Mouse (Mus musculus) CD4-positive, CD25-positive, alpha-beta regulatory T cell, adult 4 months (primary cell): ENCODE data around the gene Casq1. TPM values are rescaled to one million over a fixed set of nuclear protein-coding genes. Genes with fewer than 3 reads are reported as not detected.

Experiments
- ATAC-seq: one replicate; pipeline ENCODE4 v1.8.0; 2017
- polyA plus RNA-seq, 2 experiments: library from polyadenylated mRNA; unstranded; fragments of 100-300 nt; shearing (Covaris generic); gene quantifications; one replicate each; pipeline ENCODE4 v1.2.1; 2017

Gene Casq1
- polyA plus RNA-seq, 2 experiments from 2014 or later: not detected

DNA sequence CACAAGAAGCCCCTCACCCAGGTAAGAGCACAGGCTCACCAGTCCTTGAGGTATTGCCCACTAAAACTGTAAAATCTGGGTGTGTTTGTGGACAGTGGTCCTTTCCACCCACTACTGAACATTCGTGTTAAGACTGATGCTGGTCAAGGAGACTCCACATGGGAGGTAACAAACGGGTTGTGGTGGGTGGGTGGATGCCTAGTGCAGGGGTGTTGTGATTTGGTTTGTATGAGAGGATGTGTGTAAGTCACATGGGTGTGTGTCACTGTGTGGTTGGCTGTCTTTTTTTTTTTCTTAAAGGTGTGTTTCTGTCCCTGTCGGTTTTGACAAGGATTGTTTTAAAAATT, 14.0 kb downstream of the Casq1 start:
- ATAC-seq: peak; percentile 87

DNA sequence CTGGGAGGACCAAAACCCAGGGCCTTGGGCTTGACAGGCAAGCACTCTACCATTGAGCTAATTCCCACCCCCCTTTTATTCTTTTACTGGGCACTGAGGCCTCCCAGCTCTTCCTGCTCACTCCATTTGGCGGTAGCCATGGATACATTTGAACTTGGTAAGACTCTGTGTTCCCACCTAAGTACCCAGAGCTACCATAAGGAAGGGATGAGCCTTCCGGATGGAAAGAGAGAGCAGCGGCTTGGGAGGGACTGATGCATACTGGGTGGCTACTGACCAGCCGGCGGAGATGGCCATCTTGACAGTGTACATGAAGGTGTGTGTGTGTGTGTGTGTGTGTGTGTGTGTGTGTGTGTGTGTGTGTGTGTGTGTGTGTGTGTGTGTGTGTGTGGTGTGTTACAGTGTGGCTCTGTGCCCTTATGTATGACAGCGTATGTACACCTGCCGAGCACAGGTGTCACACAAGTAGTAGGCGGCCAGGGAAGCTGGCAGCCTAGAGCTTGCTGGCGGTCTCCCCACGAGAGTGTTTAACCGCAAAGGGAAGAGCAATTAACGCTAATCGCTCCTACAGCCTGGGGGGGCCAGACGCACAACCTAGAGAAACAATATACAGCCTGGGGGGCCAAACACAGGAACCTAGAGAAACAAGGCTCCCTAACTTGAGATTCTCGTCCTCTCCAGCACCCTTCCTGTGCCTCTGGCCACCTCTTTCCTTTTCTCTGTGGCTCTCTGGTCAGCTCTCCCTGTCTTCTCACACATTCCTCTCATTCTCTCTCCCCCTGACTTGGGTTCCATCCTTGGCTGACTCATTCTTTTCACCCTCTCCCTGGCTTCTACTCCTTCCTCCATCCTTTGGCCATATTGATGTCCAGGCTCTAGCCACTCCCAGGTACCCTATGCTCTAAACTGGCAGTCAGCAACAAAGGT, 14.6 kb downstream of the Casq1 start:
- ATAC-seq: no peak

DNA sequence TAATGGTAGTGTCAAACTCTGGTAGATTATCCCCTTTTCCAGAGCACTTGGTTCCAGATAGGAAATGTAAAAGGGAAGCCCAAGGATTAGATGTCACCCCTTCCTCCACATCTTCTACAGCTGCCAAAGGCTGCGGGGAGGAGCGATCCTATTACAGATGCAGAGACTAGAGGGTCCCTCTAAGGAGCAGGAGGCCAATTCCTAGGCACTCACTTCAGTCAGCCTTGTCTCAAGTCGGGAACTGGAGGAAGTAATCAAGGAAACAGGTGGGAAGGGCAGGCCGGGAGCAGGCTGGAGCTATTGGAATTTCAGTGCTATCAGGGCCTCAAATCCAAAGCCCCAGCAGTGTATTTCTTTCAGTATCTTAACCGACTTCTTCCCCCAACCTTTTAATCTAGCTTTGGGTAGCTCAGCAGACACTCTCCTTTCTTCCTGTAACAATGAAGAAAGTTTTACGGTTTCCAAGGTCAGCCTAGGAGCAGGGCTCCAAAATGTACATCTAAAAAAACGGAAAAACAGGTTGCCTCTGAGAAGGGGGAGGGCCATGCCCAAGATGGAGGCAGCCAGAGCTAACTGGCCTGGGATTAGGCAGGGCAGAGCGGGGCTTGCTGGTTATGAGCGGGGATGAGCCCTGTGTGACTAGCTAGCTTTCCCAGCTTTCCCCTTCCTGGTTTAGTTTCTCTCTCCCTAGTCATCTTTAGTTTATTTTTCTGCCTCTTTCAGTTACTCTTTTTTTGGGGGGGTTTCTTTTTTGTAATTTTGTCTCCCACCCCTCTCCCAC, 15.4 kb downstream of the Casq1 start:
- ATAC-seq: no peak

DNA sequence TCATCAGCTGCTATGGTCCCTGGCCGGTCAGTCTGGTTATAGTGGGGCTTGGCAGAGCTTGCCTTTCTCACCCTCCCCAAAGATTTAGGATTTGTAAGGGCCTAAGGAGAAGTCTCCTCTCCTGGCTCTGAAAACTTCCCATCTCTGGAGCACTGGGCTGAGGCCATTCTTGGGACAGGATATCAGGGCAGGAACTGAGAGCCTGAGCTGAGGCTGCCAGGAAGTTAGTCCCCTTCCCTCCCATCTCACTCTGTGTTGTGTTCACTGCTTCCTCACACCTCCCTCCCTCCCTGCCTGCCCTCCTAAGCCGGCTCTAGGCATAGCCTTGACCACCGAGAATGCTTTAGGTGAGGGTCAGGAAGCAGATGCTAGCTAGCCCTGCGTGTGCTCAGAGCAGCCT, 16.1 kb downstream of the Casq1 start:
- ATAC-seq: no peak

DNA sequence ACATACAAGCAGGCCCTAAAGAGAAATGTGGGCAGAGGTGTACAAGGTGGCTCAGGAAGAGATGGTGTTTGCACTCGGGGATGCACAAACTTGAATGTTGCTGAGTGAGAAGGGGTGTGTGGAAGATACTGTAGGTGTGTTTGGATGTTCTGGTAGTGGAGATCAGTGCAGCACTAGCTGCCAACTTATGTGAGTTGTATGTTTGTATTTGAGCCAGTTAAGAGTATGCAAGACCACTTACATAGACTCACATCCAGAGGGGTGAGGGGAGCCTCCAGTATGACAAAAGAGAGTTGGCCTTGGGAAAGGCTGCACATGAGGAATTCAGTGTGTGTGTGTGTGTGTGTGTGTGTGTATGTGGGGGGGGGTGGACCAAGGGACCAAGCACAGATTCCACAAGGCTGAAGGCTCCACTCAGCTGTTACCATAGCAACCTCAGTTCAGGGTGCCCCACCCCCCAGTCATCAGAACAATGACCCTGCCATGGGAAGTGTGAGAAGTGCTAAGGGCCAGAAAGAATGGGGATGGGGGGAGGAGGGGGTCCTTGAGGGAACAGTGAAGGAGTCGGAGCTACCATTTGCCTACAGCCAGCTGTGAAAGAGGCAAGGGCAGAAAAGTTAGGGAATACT, 16.7 kb downstream of the Casq1 start:
- ATAC-seq: no peak

DNA sequence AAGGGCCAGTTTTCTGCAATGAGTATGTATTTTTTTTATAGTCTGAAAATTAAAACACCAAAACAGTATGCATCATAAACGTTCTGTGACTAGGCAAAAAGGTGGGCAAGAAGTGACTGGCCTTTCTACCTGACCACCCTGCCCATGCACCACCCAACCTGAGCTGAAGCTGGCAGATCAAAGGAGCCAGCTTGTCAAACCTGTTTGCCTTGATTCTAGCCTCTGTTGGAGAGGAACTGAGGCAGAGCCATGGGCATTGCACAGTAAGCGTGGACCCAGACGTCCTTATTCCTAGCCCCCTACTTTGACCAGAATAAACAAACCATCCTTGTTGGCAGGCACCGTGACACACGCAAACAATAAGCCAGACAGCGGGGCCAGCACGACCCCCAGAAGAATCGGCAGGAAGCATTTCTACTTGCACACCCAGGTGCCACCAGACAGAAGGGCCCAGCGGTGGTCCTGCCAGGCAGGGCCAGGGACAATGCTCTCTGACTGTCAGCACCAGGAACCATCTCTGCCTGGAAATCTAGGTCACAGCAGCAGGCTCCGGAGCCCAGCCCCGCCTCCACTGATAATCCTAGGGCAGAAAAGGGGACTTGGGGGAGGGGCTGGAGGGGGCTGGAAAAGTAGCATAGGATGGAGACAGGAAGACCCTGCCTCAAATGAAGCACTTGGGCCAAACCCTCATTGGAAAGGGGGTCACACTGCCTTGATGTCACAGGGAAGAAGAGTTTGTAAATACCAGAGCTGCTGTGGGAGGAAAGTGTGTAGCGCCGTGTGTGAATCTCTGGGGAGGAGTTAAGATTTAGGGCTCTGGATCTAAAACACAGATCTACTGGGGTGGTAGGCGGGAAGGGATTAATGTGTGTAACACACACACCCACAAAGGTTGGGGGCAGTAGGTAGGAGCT, 17.4 kb downstream of the Casq1 start:
- ATAC-seq: no peak

DNA sequence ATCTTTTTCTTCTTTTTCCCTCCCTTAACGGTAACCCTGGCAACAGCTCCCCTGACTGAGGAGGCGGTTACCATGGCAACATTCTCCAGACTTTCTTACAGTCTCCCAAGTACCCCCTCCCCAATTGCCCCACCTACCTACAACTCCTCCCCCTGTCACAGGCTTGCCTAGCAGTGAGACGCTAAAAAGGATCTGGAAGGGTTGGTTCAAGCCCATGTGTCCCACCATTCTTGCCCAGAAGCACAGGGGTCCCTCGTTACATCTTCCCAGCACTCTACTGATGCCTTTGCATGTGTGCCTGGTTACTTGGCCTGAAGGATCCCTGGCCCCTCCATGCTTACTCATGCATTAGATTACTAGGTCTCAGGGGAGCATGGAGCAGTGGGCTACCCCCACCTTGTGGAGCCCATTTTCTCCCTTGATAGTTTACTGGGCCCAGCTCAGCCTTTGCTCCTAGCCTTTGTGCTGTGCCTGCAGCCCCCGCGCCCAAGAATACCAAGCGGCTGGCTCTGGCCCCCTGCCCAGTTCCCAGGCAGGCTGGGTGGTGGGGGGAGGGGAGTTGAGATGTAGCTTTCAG, 18.7 kb downstream of the Casq1 start:
- ATAC-seq: no peak

DNA sequence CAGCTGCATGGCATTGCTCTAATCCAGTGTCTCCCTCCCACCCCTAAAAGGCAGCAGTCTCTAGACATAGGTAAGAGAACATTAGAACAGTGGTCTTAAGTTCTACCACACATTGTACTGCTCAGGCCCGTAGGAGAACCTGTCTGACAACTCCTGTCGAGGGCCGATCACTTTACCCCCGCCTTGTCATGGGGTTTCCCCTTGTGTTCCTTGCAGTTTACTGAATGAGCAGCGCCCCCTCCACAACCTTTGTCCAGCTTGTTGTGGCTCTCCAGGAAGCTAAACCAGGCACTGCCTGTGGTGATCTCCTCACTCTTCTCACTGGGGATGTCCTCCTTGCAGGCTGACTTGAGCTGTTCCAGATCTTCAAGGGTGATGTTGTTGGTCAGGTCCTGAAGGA, 19.5 kb downstream of the Casq1 start:
- ATAC-seq: no peak

DNA sequence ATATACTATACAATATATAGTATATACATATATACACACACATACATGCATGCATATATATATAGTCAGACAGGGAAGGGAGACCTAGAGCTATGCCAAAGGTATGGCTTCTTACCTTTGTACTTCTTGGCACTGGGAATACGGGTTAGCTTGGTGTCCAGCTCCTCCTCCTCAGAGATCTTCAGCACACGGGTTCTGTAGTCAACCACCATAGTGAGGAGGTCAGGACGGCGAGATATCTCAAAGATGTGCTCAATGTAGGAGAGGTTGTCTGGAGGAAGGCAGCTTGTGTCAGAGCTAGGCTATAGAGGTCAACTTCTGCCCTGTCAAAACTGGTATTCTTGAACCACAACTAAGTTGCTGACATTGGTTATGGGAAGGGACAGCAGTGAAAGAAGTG, 20.7 kb downstream of the Casq1 start:
- no peak for ATAC-seq

DNA sequence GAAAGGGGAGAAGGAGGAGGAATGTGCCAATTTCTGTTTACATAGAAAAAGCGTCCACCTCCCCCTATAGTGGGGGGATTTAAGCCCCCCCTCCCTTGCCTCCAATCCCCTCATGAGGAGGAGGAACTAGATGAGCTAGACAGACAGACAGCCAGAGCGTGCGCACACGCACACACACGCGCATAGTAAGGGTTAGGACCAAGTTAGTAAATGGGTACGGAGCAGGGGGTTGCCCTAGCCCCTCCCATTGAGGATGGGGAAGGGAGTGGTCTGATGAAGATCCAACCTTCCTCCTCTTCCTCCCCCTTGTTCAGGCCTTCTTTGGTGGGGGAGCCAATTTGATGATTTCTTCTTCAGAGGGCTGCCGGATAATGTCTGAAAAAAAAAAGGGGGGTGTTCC, 21.4 kb downstream of the Casq1 start:
- no peak for ATAC-seq

DNA sequence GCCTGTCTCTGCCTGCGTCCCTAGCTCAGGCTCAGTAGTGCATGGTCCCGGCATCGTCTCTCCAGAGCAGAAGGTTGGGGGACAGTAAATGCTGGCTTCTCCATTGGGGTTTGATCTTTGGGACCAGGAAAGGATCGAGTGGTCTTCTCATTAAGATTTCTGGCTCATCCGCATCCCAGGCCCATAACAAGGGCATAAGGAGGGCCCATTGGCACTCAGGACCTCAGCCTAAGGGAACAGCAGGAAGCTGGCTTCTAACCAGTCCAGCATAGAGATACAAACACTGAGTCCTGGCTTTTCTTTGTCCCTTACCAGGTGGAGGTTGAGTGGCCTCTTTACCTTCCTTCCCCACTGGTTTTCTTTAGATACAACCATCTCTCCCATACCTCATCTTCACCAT, 21.8 kb downstream of the Casq1 start:
- no peak for ATAC-seq

DNA sequence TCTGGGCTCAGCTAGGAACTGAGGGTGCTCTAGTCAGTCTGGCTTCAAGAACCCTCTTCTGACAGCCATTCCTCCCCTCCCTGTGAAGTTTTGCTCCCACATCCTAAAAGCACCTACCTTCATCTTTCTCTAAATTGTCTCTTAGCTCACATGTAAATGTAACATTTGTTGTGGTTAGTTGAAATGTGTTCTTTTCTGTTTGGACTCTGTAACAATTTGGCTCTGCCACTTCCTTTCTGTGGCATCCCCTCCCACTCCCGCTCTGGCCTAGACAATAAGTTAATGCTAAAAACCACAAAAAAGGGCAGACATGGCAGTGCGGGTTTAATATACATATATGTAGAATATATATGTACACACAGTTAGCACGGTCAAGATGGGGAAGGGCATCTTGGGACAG, 22.5 kb downstream of the Casq1 start:
- ATAC-seq: peak; percentile 43

DNA sequence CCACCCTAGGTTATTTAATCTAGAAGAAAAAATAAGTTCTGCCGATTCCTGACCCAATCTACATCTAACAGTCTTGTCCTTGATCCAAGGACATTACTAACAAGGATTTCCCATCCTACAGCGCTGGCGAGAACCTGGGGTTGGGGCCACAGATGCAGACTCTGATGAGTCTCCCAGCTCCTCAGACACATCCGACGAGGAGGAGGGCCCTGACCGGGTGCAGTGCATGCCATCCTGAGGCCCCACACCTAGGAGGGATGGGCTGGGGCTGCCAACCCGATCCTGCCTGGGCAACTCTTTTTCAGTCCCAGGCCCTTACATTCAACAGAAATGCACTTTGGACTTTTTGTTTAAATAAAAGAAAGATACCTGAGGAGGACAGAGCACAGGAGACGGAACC, 25.2 kb downstream of the Casq1 start:
- ATAC-seq: no peak

DNA sequence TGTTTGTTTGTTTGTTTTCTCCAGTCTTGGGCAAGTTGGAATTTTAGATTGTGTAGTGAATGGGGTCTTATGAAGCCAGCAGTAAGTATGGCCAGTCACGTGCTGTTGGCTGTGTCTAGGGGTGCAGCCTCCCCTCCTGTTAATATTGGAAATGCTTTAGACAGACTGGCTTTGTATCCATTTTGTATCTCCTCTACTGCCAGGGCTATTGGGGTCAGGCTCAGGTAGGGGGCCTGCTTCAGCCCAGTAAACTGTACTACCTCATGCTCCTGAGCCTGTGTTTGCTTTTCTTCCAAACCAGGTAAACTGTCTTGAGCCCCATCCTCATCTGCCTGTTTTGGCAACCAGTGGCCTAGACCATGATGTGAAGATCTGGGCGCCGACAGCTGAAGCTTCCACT, 27.5 kb downstream of the Casq1 start:
- ATAC-seq: no peak

DNA sequence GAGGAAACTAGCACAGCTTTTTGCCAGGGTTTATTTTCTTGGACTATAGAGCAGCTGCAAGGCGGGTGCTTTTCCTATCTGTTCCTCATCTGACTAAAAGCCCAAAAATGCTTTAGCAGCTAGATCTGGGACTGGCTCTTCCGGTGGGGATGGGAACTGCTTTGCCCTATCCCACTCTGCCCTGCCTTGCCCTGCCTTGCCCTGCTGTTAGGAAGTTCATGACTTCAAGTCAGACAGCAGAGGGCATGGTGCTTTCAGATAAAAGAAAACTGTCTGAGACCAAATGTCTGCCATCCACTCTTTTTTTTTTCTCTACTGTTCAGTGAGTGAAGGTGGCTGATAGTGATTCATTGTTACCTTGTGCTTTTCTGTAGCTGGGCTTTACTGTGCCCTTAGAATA, 28.1 kb downstream of the Casq1 start:
- no peak for ATAC-seq

DNA sequence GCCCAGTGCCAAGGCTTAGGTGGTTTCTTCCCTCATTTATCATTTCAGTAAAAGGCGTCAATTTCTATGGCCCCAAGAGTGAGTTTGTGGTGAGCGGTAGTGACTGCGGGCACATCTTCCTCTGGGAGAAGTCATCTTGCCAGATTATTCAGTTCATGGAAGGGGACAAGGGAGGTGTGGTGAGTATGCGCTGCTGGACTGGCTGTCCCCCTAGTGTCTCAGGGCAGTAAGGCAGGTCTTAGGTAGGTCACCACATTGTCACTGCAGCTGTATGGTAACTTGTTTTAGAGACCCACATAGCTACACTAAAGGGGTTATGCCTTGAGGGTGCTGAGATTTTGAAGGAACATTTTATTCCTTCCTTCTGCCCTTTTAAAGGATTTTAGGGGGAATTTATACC, 30.8 kb downstream of the Casq1 start:
- no peak for ATAC-seq

DNA sequence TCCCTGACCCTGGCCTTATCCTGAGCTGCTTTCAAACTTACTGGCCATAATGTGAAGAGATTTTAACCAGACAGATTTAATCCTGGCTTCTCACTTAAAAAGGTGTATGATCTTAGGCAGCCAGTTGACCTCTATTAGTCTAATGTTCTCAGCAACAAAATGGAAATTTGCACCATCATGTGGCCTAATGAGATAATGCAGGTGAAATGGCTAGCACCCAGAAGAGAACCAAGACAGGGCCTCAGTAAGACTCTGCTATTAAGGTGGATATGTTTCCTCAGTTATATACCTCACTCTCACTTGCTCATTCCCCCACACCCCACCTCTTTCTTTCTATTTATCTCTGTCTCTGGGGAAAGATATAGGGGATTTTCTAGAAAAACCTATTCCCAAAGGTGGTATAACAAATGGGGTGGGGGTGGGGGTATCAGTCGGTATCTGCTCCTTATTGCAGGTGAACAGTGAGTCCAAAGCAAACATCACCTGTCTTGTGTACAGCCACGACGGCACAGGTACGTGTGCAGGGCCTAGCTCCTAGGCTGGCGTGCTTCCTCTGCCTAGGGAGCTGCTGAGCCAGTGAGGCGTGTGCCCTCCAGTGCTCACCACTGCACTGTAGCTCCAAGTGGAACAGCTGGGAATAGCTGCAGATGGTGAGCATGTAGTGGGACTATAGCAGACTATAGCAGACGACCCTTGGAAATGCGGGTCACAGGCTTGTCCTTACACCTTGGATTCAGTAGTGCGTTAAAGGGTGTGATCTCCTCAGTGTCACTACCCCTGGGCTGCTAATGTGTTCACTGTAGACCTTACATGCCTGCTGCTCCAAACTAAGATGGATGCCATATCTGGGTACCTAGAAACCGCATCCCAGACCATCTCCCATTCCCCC, 33.0 kb downstream of the Casq1 start:
- ATAC-seq: no peak

DNA sequence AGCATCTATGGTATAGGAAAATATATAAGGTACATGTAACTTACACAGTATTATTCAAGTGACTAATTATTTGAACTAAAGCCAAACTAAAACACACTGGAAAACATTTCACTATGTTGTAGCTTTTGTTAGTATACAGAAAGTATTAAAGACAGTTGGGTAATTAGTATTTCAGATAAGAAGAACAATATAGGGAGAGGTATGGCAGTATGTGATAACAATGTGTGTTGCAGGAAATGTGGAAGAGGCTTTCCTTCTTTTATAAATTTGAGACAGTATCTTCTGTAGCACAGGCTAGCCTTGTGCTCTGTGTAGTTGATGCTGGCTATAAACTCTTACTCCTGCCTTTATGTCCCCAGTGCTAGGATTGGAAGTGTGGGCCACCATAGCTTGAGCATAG, 35.8 kb downstream of the Casq1 start:
- ATAC-seq: no peak

DNA sequence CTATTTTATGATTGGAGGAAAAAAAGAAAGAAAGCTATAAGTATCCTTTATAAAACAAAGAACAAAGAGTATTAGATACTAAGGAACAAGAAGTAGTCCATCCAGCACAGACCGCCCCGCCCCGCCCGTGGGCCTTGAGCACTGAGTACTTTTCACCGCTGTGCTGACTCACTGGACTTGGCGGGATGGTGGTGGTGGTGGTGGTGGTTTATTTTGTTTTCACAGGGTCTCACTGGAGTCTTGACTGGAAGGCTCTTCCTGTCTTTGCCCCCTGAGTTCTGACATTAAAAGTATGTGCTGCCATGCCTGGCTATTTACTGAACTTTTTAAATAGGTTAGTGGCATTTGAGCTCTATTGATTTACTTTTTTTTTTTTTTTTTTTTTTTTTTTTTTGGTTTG, 36.6 kb downstream of the Casq1 start:
- no peak for ATAC-seq

DNA sequence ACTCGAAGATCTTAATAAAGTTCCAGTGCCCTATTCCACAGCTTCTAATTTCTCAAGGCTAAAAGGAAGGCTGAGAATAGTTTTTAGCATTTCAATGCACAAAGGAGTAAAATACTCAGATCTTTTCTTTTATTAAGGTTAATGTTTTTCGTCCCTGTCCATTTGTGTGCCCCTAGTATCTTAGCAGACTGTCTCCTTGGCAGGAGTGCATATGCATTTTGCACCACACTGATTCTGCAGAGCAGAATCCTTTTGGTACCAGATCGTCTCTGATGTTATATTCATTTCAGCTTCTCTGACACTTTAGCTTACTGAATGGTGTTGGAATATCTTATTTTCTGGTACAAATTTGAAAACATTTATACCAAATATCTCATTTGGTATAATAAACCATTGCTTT, 37.9 kb downstream of the Casq1 start:
- ATAC-seq: no peak

DNA sequence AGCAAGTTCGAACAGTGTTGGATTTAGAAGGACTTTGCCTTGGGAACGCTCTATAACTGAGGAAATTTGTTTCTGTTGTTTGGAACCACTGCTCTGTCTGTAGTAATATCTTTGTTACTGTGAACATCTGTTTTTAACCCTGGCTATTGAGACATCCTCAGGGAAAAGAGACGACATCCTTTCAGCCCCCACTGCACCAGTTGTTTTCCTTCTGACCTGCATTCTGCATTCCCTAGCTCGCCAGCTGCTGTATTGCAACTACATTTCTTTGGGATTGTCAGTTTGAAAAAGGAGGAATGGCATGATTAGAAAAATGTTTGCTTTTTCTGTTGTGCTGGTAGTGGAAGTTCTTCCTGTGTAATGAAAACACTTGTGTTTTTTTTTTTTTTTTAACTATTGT, 38.8 kb downstream of the Casq1 start:
- no peak for ATAC-seq
